Mouse (Mus musculus): ENCODE measurements around the gene Itpr1. TPM values are rescaled to one million over a fixed set of nuclear protein-coding genes. Genes with fewer than 3 reads are reported as not detected.

Itpr1 gene
- total RNA-seq, 2 experiments from 2014 or later = 335 to 379 TPM

GRCm38 (mm10) chr6:108236411-108236921 is 23.6 kb downstream of the Itpr1 start:
- intact Hi-C loops (cut with DNase I) = loop anchor here (5.0 kb wide), 1 partner anchor 86 kb away; no protein-coding TSS in a partner anchor
- no peak for DNase-seq (ENCODE audit: low spot score in 2 of 2)

GRCm38 (mm10) chr6:108236996-108237395 is 24.1 kb downstream of the Itpr1 start:
- intact Hi-C loops (cut with DNase I) = loop anchor here (5.0 kb wide), 1 partner anchor 85 kb away; no protein-coding TSS in a partner anchor
- no peak for DNase-seq (ENCODE audit: low spot score in 2 of 2)

DNA sequence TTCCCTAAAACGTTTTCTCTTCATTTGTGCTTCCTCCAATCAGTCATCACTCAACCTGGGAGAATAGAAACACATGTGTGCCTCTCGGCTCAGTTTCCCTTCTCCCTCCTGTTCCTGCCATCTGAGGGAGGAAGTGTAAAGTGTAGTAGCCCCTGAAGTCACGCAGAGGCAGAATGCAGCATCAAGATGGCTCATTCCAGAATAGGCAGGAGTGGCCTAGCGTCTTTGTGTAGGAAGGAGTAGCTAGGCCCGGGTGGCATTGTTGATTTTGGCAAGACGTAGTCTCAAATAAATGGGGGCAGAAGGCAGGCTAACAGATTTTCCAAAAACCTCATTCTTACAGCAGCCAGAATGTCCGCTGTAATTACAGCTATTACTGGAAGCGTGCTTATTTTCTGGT is 24.7 kb downstream of the Itpr1 start:
- intact Hi-C loops (cut with DNase I) = loop anchor here (5.0 kb wide), 1 partner anchor 85 kb away; no protein-coding TSS in a partner anchor
- peak in 1 of 2 experiments; percentile 33 for DNase-seq (ENCODE audit: low spot score in 2 of 2)

- no peak for DNase-seq (ENCODE audit: low spot score in 2 of 2)
- intact Hi-C loops (cut with DNase I) = loop anchor here (5.0 kb wide), 1 partner anchor 84 kb away; no protein-coding TSS in a partner anchor
Measured at GRCm38 (mm10) chr6:108238011-108238410, 25.1 kb downstream of the Itpr1 start.

GRCm38 (mm10) chr6:108239056-108239455 is 26.2 kb downstream of the Itpr1 start:
- DNase-seq (ENCODE audit: low spot score in 2 of 2) = no peak
- intact Hi-C loops (cut with DNase I) = loop anchor here (5.0 kb wide), 1 partner anchor 83 kb away; no protein-coding TSS in a partner anchor

DNA sequence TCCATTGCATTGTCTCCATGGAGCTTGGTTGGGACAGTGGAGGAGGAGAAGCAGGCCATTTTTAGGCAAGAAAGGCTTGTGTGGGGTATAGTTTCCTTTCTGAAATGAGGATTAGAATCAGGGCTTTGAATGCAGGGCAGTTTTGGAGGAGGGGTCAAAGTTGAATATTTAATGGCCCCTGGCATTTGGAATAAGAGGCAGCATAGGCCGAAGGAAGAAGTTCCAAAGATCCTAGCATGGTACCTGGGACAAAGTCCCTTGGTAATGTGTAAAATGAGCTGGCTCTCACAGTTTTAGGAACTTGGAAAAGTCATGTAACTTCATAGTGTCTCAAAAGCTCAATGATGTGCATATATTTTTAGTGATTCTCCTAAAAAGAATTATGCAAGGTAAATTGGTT is 27.1 kb downstream of the Itpr1 start:
- intact Hi-C loops (cut with DNase I) = no loop called here
- DNase-seq (ENCODE audit: low spot score in 2 of 2) = no peak

GRCm38 (mm10) chr6:108240754-108241153 is 27.9 kb downstream of the Itpr1 start:
- intact Hi-C loops (cut with DNase I) = no loop called here
- no peak for DNase-seq (ENCODE audit: low spot score in 2 of 2)

- DNase-seq (ENCODE audit: low spot score in 2 of 2) = peak in 1 of 2 experiments; percentile 58
- intact Hi-C loops (cut with DNase I) = no loop called here
Measured at GRCm38 (mm10) chr6:108244571-108244970, 31.7 kb downstream of the Itpr1 start.

DNA sequence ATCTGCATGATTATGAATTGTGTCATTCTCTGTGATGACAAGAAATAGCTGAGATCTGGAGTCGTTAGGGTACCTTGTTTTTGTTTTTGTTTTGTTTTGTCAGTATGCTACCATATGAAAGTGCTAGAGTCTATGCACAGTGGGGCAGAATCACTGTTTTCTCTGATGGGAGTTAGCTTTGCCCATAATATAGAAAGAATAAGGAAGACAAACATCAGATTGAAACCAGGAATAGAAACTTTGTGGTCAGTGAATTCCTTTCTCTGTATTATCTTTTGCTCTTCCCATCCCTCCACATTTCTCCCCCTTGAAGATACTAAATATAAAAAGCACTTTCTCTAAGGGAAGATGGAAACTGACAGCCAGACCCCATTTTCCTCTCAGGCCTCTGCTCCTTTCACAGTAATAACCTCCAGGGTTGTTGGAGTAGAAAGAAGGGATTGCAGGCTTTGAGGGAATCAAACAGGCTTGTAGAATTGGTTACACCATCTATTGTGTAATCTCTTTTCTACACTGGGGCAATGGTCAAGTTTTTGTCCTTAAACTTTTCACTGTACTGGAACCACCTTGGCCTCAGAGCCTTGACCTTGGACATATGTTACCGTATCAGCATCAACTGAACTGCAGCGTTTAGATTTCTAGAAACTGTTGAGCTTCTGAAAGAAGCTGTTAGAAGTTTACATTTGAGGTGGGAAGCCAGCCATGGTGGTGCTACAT is 33.6 kb downstream of the Itpr1 start:
- DNase-seq (ENCODE audit: low spot score in 2 of 2) = no peak
- intact Hi-C loops (cut with DNase I) = no loop called here

DNA sequence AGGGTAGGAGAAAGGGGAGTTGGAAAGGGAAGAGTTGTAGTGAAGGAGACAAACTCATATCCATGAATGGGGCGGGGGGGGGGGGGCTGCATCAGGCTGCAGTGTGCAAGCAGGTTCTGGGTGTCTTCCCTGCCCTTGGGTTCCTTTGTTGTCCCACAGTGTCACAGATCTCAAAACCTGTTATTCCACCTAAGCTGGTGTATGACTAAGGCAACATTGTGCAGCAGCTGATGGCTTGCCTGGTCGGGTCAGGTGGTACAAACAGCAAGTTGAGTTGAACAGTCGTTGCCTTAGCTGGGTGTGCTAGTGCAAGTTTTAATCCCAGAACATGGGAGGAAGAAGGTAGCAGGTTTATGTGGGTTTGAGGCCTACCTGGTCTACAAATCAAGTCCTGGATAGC is 34.3 kb downstream of the Itpr1 start:
- intact Hi-C loops (cut with DNase I) = no loop called here
- no peak for DNase-seq (ENCODE audit: low spot score in 2 of 2)

DNA sequence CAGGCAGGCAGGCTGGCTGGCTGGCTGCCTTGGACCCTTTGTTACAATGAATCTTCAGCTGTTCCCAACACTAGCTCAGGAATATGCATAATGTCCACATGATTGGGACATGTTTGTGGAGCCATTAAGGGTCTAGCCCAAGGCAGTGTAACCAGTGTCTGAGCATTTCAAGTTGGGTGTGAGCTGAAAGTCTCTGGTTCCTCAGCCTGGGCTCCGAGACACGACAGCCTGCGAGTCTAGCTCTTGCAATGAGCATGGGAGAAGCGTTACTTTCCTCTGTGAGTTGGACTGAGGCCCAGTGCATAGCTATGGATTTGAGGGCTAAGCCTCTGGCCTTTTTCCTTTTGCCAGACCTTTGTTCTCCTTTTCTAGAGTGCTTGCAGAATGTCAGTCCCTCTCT is 35.6 kb downstream of the Itpr1 start:
- intact Hi-C loops (cut with DNase I) = no loop called here

GRCm38 (mm10) chr6:108249031-108249917 is 36.4 kb downstream of the Itpr1 start:
- DNase-seq (ENCODE audit: low spot score in 2 of 2) = no peak
- intact Hi-C loops (cut with DNase I) = no loop called here

More for the DNA sequence above, 35.6 kb downstream of the Itpr1 start:
- no peak for DNase-seq (ENCODE audit: low spot score in 2 of 2)

DNA sequence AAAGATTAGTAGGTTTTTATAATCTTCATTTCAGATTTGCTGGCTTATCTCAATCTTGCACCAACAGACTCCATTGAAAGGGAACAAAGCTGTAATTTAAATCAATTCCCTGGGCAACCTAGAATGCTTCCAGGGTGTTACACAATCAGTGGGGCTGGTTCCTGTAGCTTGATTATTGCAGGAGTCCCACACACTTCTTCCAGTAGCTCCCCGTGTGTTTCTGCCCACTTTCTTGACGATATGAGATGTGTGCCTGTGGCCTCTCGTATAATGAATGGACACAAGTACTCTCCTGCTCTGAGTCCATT is 37.0 kb downstream of the Itpr1 start:
- peak in 1 of 2 experiments; percentile 60 for DNase-seq (ENCODE audit: low spot score in 2 of 2)
- intact Hi-C loops (cut with DNase I) = loop anchor here (5.0 kb wide), 2 partner anchors 82 to 102 kb away; no protein-coding TSS in a partner anchor

GRCm38 (mm10) chr6:108250416-108250815 is 37.5 kb downstream of the Itpr1 start:
- no peak for DNase-seq (ENCODE audit: low spot score in 2 of 2)
- intact Hi-C loops (cut with DNase I) = loop anchor here (5.0 kb wide), 2 partner anchors 82 to 102 kb away; no protein-coding TSS in a partner anchor

DNA sequence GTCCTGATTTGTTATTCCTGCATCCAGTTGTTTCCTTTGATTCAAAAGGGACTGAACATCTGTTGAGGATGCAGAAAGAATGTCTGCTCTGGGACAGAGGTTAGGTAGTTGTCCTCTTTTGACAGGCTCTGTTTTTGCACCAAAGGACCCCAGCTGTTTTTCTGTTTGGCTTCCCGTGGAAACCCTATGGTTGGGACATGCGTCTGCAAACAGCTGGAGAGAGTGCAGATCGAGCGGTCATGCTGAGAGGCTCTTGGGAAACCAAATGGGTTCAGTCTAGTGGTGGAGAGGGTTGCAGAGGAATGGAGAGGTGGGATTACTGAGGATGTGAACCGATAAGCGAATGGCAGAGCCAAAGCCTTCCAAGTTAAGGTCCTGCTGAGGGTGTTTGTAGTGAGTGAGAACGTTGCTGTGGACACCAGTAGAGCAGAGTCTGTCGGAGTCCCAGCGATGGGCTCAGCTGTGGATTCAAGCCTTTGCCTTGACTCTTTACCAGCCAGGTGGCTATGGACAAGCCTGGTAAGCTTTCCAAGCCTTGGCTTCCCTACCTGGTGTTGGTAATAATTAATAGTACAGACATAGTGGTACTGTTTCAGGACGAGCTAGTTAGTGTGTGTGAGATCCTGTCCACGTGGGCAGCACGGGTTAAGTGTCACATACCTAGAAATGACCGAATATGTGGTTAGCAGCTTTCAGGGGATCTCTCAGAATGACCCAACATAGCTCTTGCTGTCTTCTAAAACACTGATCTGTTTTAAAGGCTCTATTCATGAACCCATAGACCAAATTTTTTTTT is 39.9 kb downstream of the Itpr1 start:
- intact Hi-C loops (cut with DNase I) = loop anchor here (5.0 kb wide), 2 partner anchors 80 to 100 kb away; no protein-coding TSS in a partner anchor
- no peak for DNase-seq (ENCODE audit: low spot score in 2 of 2)

GRCm38 (mm10) chr6:108254132-108255064 is 41.5 kb downstream of the Itpr1 start:
- intact Hi-C loops (cut with DNase I) = loop anchor here (5.0 kb wide), 2 partner anchors 78 to 98 kb away; no protein-coding TSS in a partner anchor
- DNase-seq (ENCODE audit: low spot score in 2 of 2) = peak in 1 of 2 experiments; percentile 62

GRCm38 (mm10) chr6:108255880-108256279 is 43.0 kb downstream of the Itpr1 start:
- no peak for DNase-seq (ENCODE audit: low spot score in 2 of 2)
- intact Hi-C loops (cut with DNase I) = no loop called here

DNA sequence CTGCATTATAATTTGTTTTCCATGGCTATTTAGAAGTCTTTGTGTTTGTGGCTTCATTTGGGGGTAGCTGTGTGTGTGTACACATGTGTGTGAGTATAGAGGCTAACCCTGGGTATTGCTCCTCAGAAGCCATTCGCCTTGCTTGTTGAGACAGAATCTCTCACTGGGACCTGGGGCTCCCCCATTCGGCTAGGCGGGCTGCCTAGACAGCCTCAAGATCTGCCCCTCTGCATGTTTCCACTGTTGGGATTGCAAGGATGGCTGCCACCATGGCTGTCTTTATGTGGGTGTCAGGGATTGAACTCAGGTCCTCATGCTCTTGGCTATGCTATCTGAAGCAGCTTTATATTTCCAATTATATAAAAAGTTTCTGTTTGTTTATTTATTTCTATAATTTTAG is 44.3 kb downstream of the Itpr1 start:
- no peak for DNase-seq (ENCODE audit: low spot score in 2 of 2)
- intact Hi-C loops (cut with DNase I) = no loop called here
